Mouse (Mus musculus) bone marrow macrophage, adult 2 months (primary cell): Measurements from ENCODE around the gene Fyco1.

Source experiments
- CTCF ChIP-seq: IDR thresholded peaks from 2 replicates; pipeline ENCODE4 v1.5.1; 2012; ENCODE audit warnings: low read depth, mild to moderate bottlenecking, low read length, moderate library complexity
- POLR2A ChIP-seq: IDR thresholded peaks from 2 replicates; pipeline ENCODE4 v1.6.1; 2012; ENCODE audit warnings: mild to moderate bottlenecking, low read depth, low read length, borderline replicate concordance

DNA sequence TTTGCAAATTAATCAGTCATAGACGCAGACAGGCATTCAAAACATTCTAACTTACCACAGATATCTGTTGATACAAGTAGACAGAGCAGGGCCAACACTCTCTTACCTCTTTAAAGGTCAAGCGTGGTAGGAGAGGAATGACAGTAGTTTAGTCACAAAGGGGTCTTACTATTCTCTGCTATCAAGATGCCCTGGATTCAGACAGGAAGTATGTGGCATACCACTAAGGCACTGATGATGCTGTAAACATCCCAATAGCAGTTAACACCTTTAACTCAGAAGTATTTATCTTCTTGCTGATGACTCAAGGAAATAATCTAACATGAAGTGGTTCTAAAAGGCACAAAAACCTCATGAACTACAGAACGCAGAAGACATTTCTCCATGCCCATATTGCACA lies 15.8 kb downstream of the Fyco1 start:
- TF ChIP-seq POLR2A (no peak), CTCF (no peak)
